Mouse (Mus musculus) MEL (cell line): ENCODE data around the gene Heatr5a. TPM values are rescaled to one million over a fixed set of nuclear protein-coding genes. Genes with fewer than 3 reads are reported as not detected.

Source experiments
- polyA plus RNA-seq, 2 experiments: library from polyadenylated mRNA; stranded (reverse) in 1 of 2; unstranded in 1 of 2; fragments of >175 nt in 1 of 2; fragments of >200 nt in 1 of 2; gene quantifications; 2 replicates each; pipeline versions ENCODE4 v1.2.1 to v1.2.4; 2012; ENCODE audit warnings: low replicate concordance in 2 of 2, low read depth in 1 of 2; ENCODE audit not compliant: insufficient read length in 2 of 2, insufficient read depth in 1 of 2, missing spikeins in 1 of 2
- total RNA-seq: library from RNA; depleted of rRNA; stranded (reverse); fragments of 300-350 nt; gene quantifications from 2 replicates; pipeline ENCODE4 v1.2.3, GENCODE M21; 2012; rRNA removed

Heatr5a gene
- total and polyA plus RNA-seq, 3 experiments = 41.2 to 70.5 (median 70.4) TPM

Other genes with a start within 250 kb of the Heatr5a start
- gene Hectd1, start 141.8 kb downstream of the Heatr5a start, total RNA-seq = 67.3 and 72.0 TPM in 2 replicates
- 100 to 1,000 TPM in 1 of 2 experiments, 10 to 100 TPM in 1; 55.2 to 248 TPM for gene Hectd1, start 141.8 kb downstream of the Heatr5a start, polyA plus RNA-seq
- gene Dtd2, start 35.2 kb upstream of the Heatr5a start, total RNA-seq = 15.5 and 16.1 TPM in 2 replicates
- gene Dtd2, start 35.2 kb upstream of the Heatr5a start, polyA plus RNA-seq = 10 to 100 TPM in 1 of 2 experiments, not detected in 1; 22.4 TPM
- not detected in 2 replicates for gene Gpr33, start 56.7 kb upstream of the Heatr5a start, total RNA-seq
- not detected for gene Gpr33, start 56.7 kb upstream of the Heatr5a start, polyA plus RNA-seq
- 4.3 and 5.2 TPM in 2 replicates for gene Nubpl, start 126.4 kb upstream of the Heatr5a start, total RNA-seq
- gene Nubpl, start 126.4 kb upstream of the Heatr5a start, polyA plus RNA-seq = 1 to 10 TPM in 1 of 2 experiments, not detected in 1; 4.7 TPM